Mouse (Mus musculus) embryonic facial prominence, embryonic 15.5 days (tissue): ENCODE measurements around the gene Nln. TPM values are rescaled to one million over a fixed set of nuclear protein-coding genes. Genes with fewer than 3 reads are reported as not detected.

ENCODE experiments used
- ATAC-seq: fragments of 200-750 bp; cut with Nextera tagmentation; 2 replicates; pipeline ENCODE4 v1.8.0; 2017; ENCODE audit warnings: low read depth, moderate TSS enrichment; ENCODE audit not compliant: insufficient number of reproducible peaks, low FRiP score, low TSS enrichment
- H3K27ac ChIP-seq: fragments of 300-500 bp; sonication (generic); replicated peaks from 2 replicates; pipeline ENCODE4 v1.5.1; 2015; ENCODE audit warnings: mild to moderate bottlenecking, inconsistent platforms
- H3K27me3 ChIP-seq: fragments of 300-500 bp; sonication (generic); 2 replicates; pipeline ENCODE4 v1.6.1; 2015; ENCODE audit warnings: inconsistent platforms
- H3K36me3 ChIP-seq: fragments of 300-500 bp; sonication (generic); 2 replicates; pipeline ENCODE4 v1.6.1; 2015; ENCODE audit warnings: mild to moderate bottlenecking, inconsistent platforms
- H3K4me1 ChIP-seq: fragments of 300-500 bp; sonication (generic); 2 replicates; pipeline ENCODE4 v1.6.1; 2015; ENCODE audit warnings: inconsistent platforms
- H3K4me2 ChIP-seq: fragments of 300-500 bp; sonication (generic); replicated peaks from 2 replicates; pipeline ENCODE4 v1.6.1; 2015; ENCODE audit warnings: mild to moderate bottlenecking, inconsistent platforms
- H3K4me3 ChIP-seq: fragments of 300-500 bp; sonication (generic); replicated peaks from 2 replicates; pipeline ENCODE4 v1.5.1; 2015; ENCODE audit warnings: mild to moderate bottlenecking, inconsistent platforms
- H3K9ac ChIP-seq: fragments of 300-500 bp; sonication (generic); 2 replicates; pipeline ENCODE4 v1.6.1; 2015; ENCODE audit warnings: inconsistent platforms
- H3K9me3 ChIP-seq: fragments of 300-500 bp; sonication (generic); replicated peaks from 2 replicates; pipeline ENCODE4 v1.6.1; 2016; ENCODE audit warnings: inconsistent platforms
- WGBS: fragments of 180-500 bp; shearing (Covaris S2); methylation state at CpG from one replicate; pipeline ENCODE4 v1.1.7; 2015; 5-methylcytosine and 5-hydroxymethylcytosine counted together
- polyA plus RNA-seq: library from polyadenylated mRNA; unstranded; fragments of >200 nt; fragmentation: Nextera tagmentation; extraction: Ambion mirVana; gene quantifications from 2 replicates; pipeline ENCODE4 v1.2.1, GENCODE M21; 2015

Gene Nln
- polyA plus RNA-seq, 1 experiment from 2014 or later, result 18.8 TPM

DNA sequence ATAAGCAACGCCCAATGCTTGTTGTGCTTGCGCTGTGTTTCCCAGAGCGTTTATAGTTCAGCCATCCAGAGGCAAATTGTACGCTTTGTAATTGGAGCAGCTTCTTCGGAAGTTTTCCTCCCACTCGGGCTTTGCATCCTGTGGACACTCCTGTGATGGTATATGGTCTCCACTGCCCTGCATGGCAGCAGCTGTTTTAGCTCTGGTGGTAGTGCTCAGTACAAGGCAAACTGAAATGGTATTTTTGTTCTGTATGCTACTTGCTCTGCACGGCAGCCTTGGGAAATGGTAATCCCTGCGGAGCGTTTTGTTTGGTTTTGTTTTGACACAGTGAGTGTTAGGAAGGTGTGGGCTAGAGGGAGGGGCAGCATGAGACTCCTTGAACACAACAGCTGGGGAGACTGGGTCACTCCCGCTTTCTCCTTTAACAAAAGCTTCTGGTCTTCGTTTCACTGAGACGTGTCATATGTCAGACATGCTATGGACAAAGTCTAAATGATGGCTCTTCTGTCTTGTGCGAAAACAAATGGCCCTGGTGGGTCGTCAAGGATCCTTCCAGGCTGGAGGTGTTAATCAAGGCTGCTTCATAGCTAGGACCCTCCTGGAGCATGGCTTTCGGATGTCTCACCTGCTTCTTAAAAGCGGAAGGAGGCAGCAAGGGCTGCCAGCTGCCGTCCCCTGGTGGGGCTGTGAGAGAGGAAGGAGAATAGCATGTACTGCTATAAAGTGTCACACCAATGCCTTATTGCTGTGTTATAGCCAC lies 12.8 kb upstream of the Nln start:
- Histone ChIP-seq H3K4me1 (no peaks in the 10 kb centered on the region), H3K9me3 (no peaks in the 10 kb centered on the region), H3K36me3 (peaks cover 15% of the 10 kb centered on the region), H3K4me2 (peak overlapping the region; percentile 19), H3K9ac (no peak overlapping the region), H3K27me3 (no peaks in the 10 kb centered on the region), H3K4me3 (no peak overlapping the region), H3K27ac (no peak overlapping the region)
- ATAC-seq, result no peak
- whole genome bisulfite sequencing, result 59% methylated on average over 17 of the region's 17 CpGs

DNA sequence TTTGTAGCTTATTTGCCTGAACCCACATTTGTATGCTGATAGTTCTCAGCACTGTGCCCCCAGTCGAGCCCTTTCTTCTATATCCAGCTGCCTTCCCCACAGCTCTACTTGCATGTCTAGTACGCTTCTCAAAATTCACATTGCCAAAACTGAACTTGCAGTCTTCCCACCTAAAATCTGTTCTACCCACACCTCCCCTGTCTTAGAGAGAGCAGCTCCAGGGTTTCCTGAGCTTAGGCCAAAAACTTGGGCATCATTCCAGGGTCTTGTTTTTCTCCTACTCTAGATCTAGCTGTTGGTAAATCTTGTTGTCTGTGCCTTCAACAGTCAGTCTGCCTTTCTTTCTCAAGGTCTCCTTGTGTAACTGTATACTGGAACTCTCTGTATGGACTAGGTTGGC lies 5.4 kb upstream of the Nln start:
- no peaks in the 10 kb centered on the region for H3K9me3 ChIP-seq
- no peak overlapping the region for H3K4me3 ChIP-seq
- H3K36me3 ChIP-seq, result 0 out of 2 replicates have a peak, but pooled peaks cover 19% of the 10 kb centered on the region
- no peak overlapping the region for H3K4me2 ChIP-seq
- 92% methylated on average over 2 of the region's 2 CpGs for WGBS
- H3K4me1 ChIP-seq, result peaks cover 3% of the 10 kb centered on the region
- H3K27ac ChIP-seq, result no peak overlapping the region
- ATAC-seq, result no peak
- H3K27me3 ChIP-seq, result no peaks in the 10 kb centered on the region
- no peak overlapping the region for H3K9ac ChIP-seq

DNA sequence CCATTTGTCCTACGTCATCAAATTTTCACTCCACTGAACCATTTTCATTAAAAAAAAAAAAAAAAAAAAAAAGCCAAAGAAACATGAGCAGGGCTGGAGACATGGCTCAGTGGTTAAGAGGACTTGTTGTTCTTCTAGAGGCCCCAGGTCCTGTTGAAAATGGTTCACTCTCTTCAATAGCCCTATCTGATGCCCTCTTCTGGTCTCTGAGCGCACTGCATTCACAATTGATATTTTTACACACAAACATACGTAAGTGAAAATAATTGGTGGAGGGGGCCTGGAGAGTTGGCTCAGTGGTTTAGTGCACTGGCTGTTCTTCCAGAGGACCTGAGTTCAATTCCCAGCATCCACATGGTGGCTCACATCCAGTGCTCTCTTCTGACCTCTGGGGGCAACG lies 4.4 kb upstream of the Nln start:
- H3K9me3 ChIP-seq, result no peaks in the 10 kb centered on the region
- H3K36me3 ChIP-seq, result 0 out of 2 replicates have a peak, but pooled peaks cover 18% of the 10 kb centered on the region
- no peak overlapping the region for H3K4me2 ChIP-seq
- no peak overlapping the region for H3K27ac ChIP-seq
- H3K9ac ChIP-seq, result no peak overlapping the region
- 91% methylated on average over 4 of the region's 4 CpGs for WGBS
- ATAC-seq, result no peak
- peaks cover 3% of the 10 kb centered on the region for H3K4me1 ChIP-seq
- H3K4me3 ChIP-seq, result no peak overlapping the region
- no peaks in the 10 kb centered on the region for H3K27me3 ChIP-seq

DNA sequence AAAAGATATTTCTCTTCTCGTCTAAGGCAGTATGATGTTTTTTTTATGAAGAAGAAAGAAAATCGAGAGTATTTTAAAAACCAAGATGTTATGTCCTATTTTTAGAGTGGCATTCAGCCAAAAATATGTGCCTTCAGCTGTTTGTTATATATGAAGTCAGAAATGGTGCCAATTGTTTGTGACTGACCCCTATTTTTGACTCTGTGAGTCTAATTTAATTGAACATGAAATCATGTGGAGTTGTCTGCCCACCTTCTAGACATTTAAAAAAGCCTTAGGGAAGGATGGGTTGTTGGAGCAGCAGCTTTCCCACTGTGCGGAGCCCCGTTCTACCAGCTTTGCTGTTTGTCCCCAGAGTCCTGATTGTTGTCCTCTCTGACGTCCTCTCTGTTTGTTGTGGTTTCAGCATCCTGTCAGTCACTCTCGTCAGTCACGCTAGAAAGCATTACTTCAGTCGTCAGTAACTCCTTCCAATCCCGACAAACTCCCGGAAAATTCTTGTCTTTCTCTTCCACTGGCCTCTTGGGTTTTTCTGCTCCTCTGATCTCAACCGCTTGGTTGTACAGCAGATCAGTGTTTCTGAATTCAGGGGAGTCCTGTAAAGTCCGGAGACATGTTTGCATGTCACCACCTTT lies 3.0 kb upstream of the Nln start:
- 20% methylated on average over 12 of the region's 12 CpGs for WGBS

DNA sequence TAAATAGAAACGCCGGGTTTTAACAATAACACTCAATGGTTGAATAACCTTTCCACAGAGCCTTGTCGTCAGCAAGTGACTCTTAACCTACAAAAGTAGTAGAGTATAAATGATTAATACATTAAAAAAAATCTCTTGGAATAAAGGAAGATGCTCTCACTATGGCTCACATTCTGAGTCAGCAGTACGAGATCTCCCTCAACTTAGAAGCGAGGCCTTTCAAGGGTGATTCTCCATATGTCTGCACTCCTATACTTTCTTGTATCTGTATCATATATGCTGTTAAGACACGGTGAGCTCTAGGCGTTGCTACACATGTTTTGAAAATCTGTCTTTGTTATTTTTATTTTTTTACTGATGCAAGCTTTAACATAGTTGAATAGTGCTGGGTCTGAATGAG lies 1.1 kb upstream of the Nln start:
- H3K36me3 ChIP-seq, result 0 out of 2 replicates have a peak, but pooled peaks cover 7% of the 10 kb centered on the region
- H3K4me2 ChIP-seq, result peak overlapping the region; percentile 99
- peak overlapping the region; percentile 84 for H3K4me3 ChIP-seq
- no peak for ATAC-seq
- H3K4me1 ChIP-seq, result peaks cover 3% of the 10 kb centered on the region
- H3K27ac ChIP-seq, result no peak overlapping the region
- H3K27me3 ChIP-seq, result no peaks in the 10 kb centered on the region
- H3K9me3 ChIP-seq, result no peaks in the 10 kb centered on the region
- WGBS, result 44% methylated on average over 7 of the region's 7 CpGs
- no peak overlapping the region for H3K9ac ChIP-seq

More for the DNA sequence above, 3.0 kb upstream of the Nln start:
- H3K4me2 ChIP-seq, result peak overlapping the region; percentile 21
- no peaks in the 10 kb centered on the region for H3K9me3 ChIP-seq
- peaks cover 3% of the 10 kb centered on the region for H3K4me1 ChIP-seq
- 0 out of 2 replicates have a peak overlapping the region, but pooled peaks have one; percentile 9 for H3K27ac ChIP-seq
- no peak overlapping the region for H3K4me3 ChIP-seq
- 0 out of 2 replicates have a peak, but pooled peaks cover 12% of the 10 kb centered on the region for H3K36me3 ChIP-seq
- ATAC-seq, result no peak
- no peaks in the 10 kb centered on the region for H3K27me3 ChIP-seq
- no peak overlapping the region for H3K9ac ChIP-seq

DNA sequence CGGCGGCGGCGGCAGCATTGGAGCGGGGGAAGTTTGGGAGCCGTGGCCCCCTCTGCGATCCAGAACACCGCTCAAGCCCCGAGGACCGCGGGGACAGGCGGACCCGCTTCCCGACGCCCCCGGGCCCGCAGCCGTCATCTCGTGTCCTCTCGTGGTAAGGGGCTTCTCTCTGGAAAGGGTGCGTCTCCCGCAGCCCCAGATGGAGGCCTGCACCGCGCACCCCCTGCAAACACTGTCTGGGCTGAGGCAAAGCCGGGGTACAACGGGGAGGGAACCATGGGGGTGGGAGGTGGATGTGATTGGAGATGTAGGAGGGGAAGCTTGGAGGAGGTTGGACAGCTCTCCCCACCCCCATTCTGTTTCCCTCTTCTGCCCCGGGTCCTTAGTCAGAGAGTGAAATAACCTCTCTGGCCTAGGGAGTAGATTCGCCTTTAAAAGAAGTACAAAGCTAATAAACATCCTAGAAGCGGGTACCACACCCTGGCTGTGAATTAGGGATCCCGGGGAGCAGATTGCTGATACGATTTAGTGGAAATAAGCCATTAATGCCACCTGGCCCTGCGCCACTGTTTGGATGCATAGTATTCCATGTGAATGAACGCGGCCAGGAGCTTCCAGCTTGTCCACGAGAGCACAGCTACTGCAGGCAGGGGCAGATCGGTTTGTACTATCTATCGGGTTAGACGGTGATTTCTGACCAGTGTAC lies 555 bp upstream of the Nln start:
- peak overlapping the region; percentile 99 for H3K4me2 ChIP-seq
- peak overlapping the region; percentile 72 for H3K27ac ChIP-seq
- 0 out of 2 replicates have a peak, but pooled peaks cover 6% of the 10 kb centered on the region for H3K36me3 ChIP-seq
- peak overlapping the region; percentile 84 for H3K4me3 ChIP-seq
- H3K9ac ChIP-seq, result peak overlapping the region; percentile 55
- peak; percentile 65 for ATAC-seq
- peaks cover 3% of the 10 kb centered on the region for H3K4me1 ChIP-seq
- no peaks in the 10 kb centered on the region for H3K9me3 ChIP-seq
- H3K27me3 ChIP-seq, result no peaks in the 10 kb centered on the region
- WGBS, result 1% methylated on average over 30 of the region's 38 CpGs

DNA sequence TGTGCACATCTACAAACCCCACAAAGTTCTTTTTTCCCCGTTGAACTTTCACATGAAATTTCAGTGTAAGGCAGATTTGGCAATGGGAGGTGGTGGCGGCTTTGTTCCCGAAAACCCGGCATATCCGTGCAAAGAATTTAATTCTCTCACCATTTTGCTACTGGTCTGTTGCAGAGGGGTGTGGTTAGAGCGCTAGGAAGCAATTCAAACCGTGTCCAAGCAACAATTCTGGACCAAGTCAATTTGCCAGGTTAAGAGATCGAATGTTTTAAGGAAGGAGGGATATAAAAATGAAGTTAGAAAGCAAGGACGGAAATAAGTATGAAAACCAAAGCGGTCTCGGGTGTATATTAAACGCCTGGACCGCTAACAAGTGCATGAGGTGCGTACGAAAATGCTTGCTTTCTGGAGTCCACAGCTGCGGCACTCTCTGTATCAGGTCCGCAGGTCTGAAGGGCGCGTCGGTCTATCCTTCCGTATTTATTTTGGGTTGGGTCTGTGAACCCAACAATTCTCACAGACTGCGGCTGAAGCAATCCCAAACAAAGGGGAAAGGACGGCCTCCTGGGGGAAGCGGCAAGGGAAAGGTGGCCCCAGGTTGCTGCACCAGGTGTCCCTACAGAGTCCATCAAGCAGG lies 645 bp downstream of the Nln start:
- WGBS, result 1% methylated on average over 24 of the region's 24 CpGs
- Histone ChIP-seq H3K27ac (peak overlapping the region; percentile 66), H3K9me3 (no peaks in the 10 kb centered on the region), H3K36me3 (0 out of 2 replicates have a peak, but pooled peaks cover 3% of the 10 kb centered on the region), H3K4me2 (peak overlapping the region; percentile 99), H3K4me1 (peaks cover 3% of the 10 kb centered on the region), H3K27me3 (no peaks in the 10 kb centered on the region), H3K9ac (peak overlapping the region; percentile 60), H3K4me3 (peak overlapping the region; percentile 84)
- no peak for ATAC-seq

DNA sequence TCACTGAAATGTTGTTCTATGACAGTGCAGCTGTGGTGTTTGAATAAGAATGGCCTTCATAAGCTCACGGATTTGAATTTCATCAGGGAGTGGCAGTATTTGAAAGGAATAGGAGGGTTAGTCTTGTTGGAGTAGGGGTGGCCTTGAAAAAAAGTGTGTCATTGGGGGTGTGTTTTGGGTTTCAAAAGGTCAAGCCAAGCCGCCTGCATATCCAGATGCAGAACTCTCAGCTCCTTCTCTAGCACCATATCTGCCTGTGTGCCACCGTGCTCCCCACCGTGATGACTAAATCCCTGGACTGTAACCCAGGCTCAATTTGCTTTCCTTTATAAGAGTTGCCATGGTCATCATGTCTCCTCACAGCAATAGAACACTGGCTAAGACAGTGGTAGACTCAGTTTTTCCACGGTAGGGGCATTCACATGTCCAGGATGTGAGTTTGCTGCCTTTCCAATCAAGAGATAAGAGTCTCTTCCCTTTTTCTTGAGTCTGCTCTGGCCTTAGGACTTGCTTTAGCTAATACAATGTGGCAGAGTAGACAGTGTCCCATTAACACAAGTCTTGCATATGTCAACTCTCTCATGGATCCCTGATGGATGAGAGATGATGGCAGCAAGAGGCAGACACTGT lies 7.7 kb downstream of the Nln start:
- WGBS, result 85% methylated on average over 5 of the region's 5 CpGs
- Histone ChIP-seq H3K27ac (no peak overlapping the region), H3K27me3 (no peaks in the 10 kb centered on the region), H3K4me3 (no peak overlapping the region), H3K4me2 (no peak overlapping the region), H3K9me3 (no peaks in the 10 kb centered on the region), H3K36me3 (no peaks in the 10 kb centered on the region), H3K4me1 (no peaks in the 10 kb centered on the region), H3K9ac (no peak overlapping the region)
- ATAC-seq, result no peak

DNA sequence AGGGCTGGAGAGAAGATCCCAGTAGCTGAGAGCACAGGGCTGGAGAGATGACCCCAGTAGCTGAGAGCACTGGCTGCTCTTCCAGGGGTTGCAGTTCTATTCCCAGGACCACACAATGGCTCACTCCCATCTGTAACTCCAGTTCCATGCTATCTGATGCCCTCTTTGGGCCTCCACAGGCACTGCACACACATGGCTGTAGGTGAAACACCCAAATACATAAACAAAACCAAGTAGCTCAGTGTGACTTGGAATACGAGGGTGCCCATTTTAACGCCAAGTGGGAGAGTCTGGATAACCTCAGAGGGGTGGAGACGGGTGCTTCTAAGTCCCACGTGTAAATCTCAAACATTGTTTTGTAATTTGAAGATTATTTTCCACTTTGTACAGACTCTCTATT lies 9.0 kb downstream of the Nln start:
- WGBS, result 82% methylated on average over 4 of the region's 4 CpGs
- Histone ChIP-seq H3K4me1 (no peaks in the 10 kb centered on the region), H3K27me3 (no peaks in the 10 kb centered on the region), H3K9ac (no peak overlapping the region), H3K27ac (no peak overlapping the region), H3K36me3 (no peaks in the 10 kb centered on the region), H3K4me3 (no peak overlapping the region), H3K9me3 (no peaks in the 10 kb centered on the region), H3K4me2 (no peak overlapping the region)
- ATAC-seq, result no peak

DNA sequence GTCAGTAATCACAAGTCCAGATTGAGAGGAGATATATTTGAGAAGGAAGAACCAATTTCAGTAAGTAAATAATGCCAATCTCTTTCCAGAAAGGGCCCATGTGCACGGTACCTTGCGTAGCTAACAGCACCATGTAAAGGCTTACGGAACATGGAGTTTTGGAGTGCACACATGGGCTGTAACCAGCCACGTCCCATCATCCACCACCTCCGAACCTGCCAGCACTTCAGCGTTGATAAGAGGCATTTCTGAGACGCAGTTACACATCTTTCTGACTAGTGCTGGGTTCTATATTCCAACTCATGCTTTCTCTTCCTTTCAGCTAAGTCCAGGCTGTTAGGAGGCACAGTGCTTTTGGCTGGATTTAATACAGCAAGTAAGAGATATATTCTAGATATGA lies 12.2 kb downstream of the Nln start:
- no peak overlapping the region for H3K4me3 ChIP-seq
- no peaks in the 10 kb centered on the region for H3K9me3 ChIP-seq
- no peak overlapping the region for H3K9ac ChIP-seq
- H3K4me1 ChIP-seq, result peaks cover 8% of the 10 kb centered on the region; the same call in 1 of the 2 replicates
- H3K27me3 ChIP-seq, result no peaks in the 10 kb centered on the region
- 94% methylated on average over 7 of the region's 7 CpGs for WGBS
- H3K36me3 ChIP-seq, result no peaks in the 10 kb centered on the region
- H3K27ac ChIP-seq, result no peak overlapping the region
- no peak overlapping the region for H3K4me2 ChIP-seq
- ATAC-seq, result no peak
